Mouse (Mus musculus) left cerebral cortex, postnatal 14 days (tissue): Measurements from ENCODE around the gene Ankrd55. TPM values are rescaled to one million over a fixed set of nuclear protein-coding genes. Genes with fewer than 3 reads are reported as not detected.
"Not testable (repeated sequence)": the region's sequence is repeated elsewhere in the genome, so short reads cannot be mapped to it uniquely, and the experiment has no call there.

Source experiments
- DNase-seq, 2 experiments: peaks; one replicate each; pipeline ENCODE4 v3.0.0; 2021 to 2022; ENCODE audit warnings: low spot score in 2 of 2, mixed read lengths in 1 of 2
- intact Hi-C: fragments of 180-260 bp; cut with DNase I; formaldehyde crosslinking; loops from one replicate; pipeline ENCODE4 v1.15.1; 2025
- total RNA-seq, 2 experiments: library from RNA; stranded (reverse); gene quantifications; 2 replicates each; pipeline ENCODE4 v1.2.3; 2021

Gene Ankrd55
- total RNA-seq, 2 experiments from 2014 or later = 3.3 to 4.0 TPM

GRCm38 (mm10) chr13:112289338-112289737 is 1.1 kb downstream of the Ankrd55 start:
- no peak for DNase-seq

DNA sequence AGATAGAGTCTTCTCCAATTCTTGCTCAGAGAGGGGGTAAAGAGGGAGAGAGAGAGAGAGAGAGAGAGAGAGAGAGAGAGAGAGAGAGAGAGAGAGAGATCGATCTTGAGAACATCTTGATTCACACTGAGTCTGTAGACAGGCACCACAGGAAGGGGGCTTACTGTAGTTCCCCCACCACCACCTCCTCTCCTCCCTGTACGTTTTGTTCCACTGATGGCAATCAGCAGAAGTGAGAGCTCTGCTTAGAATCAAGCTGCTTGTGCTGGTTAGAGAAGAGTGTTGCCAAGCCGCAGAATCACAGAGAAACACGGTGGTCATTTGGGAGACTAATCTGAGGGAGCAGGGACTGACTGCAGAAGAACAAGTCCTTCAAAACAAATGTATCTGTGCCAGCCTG is 1.7 kb downstream of the Ankrd55 start:
- DNase-seq = no peak
- intact Hi-C loops = no loop called here

More at GRCm38 (mm10) chr13:112289338-112289737, 1.1 kb downstream of the Ankrd55 start:
- intact Hi-C loops = no loop called here

GRCm38 (mm10) chr13:112292489-112292888 is 4.2 kb downstream of the Ankrd55 start:
- peak; percentile 69 to 79 for DNase-seq
- intact Hi-C loops = no loop called here

GRCm38 (mm10) chr13:112293092-112293491 is 4.8 kb downstream of the Ankrd55 start:
- intact Hi-C loops = no loop called here
- no peak for DNase-seq

DNA sequence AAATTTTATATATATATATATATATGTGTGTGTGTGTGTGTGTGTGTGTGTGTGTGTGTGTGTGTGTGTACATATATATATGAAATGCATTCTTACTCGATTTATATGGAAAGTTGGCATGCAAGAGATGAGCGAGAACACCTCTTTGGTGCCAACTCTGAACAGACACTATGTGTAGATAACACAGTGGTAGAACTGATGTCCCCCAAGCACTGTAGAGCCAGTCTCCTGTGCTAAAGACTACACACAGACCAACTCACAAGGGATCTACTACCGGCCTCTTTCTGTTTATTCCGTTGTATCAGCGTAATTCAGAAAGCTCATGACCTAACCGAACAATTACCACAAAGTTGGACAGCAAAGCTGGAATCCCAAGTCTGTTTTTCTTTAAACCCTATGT is 6.2 kb downstream of the Ankrd55 start:
- DNase-seq = no peak
- intact Hi-C loops = no loop called here

GRCm38 (mm10) chr13:112297781-112298180 is 9.5 kb downstream of the Ankrd55 start:
- intact Hi-C loops = no loop called here
- no peak for DNase-seq

DNA sequence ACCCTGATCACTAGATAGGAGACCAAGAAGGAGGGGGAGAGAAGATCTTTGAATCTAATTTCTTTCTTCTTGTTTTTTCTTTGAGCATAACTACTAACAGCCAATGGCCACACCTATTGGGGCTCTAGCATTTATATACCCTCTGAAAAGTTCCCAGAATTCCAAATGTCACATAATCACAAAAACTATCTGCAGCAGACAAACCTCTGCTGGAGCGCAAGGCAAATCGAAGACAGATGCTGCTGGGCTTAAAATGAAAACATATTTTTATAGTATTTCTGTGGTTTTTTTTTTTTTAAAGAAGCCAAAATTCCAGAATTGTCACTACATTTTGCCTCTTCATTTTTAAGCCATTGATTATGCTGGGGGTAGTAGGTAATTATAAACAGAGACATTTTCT is 15.2 kb downstream of the Ankrd55 start:
- intact Hi-C loops = no loop called here

DNA sequence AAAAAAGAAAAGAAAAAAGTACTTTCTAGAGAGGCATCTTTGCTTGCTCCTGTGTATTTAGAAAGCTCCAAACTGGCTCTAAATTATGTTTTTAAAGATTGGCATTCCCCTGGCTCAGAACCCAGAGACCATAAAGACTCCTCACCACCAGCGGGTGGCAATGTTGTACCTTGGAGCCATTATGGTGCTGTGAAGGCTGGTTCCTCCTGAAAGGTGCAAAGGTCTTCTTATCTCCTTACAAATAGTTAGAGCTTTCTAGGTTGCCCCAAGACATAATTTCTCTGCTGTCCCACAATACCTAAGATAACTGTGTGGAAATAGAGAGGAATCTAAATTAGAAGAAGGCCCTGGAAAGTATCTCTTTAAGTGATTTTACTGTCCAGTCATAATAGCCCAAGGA is 20.4 kb downstream of the Ankrd55 start:
- intact Hi-C loops = loop anchor here (2.0 to 5.0 kb wide), 2 partner anchors 154 to 200 kb away; partner anchors contain the start of gene Il6st
- DNase-seq = peak in 1 of 2 experiments; percentile 62

More for the DNA sequence above, 15.2 kb downstream of the Ankrd55 start:
- DNase-seq = no peak

- DNase-seq, intact Hi-C loops: not testable (repeated sequence)
These were observed 23.4 kb downstream of the Ankrd55 start for GRCm38 (mm10) chr13:112311611-112312010.

DNA sequence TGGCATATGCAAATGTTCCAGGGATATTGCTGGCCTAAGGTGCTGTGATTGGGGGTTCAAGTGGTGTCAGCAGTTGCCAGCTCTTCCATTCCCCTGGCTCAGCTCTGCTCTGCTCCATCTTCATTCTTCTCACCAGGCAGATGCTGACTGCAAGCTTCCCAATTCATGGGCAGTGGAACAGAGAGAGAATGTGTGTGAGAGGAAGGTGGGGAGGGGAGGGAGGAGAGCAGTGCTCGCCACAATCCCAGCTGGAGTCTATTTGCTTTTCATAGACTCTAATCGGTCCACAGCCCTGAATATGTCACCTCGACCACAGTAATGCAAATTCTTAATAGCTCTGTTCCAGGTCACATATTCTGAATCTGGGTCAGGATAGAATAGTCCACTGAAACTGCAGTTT is 27.2 kb downstream of the Ankrd55 start:
- intact Hi-C loops = no loop called here
- peak; percentile 8 to 13 for DNase-seq

DNA sequence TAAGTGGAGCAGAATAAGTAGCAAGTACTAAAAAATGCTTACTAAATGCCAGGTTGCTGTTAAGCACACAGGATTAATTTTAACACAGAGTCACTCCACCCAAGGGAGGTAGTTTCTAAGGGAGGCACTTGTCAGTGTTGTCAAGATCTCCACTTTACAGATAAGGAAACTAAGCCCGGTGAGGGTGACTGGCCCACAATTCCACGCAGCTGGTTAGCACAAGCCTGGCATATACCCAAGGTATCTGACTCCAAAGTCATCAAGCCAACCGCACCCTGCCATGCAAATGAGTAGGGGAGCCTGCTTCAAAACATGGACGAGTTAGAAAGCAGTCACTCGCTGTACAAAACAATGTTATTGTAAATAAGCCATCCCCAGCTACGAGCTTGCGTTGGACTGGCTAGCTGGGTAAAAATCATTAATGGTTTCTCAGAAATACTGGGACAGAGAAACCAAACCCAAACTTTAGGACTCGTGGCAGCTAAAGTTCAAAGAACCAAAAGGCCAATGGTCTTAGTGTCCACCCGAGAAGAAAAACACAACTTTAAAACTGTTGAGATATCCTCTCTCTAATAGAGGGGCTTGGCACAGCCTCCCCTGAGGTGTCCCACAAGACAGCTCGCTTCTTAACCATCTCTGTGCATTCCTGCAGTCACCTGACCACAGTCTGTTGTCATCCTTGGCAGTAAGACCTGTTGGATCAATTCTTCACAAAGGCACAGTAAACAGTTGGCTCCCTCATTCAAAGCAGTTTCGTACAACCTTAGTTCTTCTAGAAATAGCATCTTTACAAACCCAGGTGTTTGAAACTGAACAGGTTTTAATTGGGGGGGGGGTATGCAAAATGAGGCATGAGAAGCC is 28.6 kb downstream of the Ankrd55 start:
- intact Hi-C loops = no loop called here

GRCm38 (mm10) chr13:112318124-112318523 is 29.9 kb downstream of the Ankrd55 start:
- intact Hi-C loops = no loop called here
- peak; percentile 45 to 60 for DNase-seq

More for the DNA sequence above, 28.6 kb downstream of the Ankrd55 start:
- DNase-seq = no peak

GRCm38 (mm10) chr13:112323591-112324266 is 35.5 kb downstream of the Ankrd55 start:
- intact Hi-C loops = no loop called here
- DNase-seq = no peak

DNA sequence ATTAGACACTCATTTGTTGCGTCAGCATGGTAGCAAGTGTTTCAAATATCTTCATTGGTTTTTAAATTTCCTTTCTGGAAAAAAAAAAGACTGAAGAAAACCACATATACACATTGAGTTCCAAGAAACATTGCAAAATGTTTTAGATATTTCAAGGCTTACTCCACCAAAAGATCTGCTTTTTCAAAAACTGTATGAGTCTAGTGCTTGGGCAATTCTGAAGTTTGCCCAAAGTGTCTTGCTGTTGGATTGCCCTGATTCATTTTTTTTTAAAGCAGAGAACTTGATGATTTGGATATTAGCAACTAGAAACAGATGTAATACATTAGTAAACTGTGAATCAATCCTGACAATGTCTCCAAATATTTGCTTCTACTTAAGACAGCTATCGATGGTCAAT is 36.9 kb downstream of the Ankrd55 start:
- DNase-seq = no peak
- intact Hi-C loops = no loop called here

DNA sequence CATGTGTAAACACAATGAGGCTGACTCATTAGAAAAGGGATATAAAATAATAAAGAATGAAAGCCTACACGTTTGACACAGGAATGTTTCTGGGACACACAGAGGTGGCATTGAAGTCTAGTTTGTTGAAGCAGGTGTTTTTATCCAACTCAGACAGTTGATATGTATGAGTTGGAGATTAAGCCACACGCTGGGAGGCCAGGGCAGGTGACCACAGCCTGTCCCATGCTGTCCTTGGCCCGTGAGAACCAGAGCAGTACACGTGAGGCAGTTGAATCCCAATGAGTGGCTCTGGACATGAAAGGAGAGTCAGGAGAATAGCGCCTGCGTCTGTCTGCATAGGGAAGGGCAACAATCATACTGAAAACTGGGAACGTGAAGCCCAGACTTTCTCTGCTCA is 38.2 kb downstream of the Ankrd55 start:
- intact Hi-C loops = no loop called here
- DNase-seq = no peak

DNA sequence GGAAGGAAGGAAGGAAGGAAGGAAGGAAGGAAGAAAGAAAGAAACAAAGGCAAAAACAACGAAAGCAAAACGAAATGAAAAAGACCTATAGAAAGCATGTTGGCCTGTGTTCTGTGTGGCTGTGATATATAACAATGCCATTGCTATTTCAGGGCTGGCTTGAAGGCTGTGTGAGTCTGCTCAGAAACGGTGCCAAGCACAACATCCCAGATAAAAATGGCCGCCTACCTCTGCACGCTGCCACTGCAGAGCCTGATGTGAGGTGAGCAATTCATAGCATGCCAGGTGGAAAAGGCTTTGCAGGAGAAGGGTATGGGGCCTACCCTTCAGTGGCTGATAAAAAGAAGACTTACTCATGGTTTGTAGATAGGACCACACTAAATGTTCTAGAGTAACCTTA is 38.7 kb downstream of the Ankrd55 start:
- no peak for DNase-seq

DNA sequence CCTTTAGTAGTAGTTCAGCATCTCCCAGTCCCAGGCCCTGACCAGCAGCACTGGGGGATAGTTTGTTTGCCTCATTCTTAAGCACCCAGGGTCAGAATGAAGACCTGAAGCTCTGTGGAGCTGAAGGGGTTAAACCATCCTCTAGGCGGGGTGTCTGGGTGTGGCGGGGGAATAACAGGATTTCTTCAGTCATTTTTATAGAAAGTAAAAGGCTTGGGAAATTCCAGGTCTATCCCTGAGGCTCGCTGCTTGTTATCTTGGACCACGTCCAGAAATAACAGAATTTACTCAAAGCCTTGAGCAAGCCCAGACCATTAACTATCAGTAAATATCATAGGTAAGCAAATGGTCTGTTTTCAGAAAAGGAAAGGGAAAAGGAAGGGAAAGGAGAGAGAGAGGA is 39.3 kb downstream of the Ankrd55 start:
- no peak for DNase-seq
- intact Hi-C loops = no loop called here

More for the DNA sequence above, 38.7 kb downstream of the Ankrd55 start:
- intact Hi-C loops = no loop called here

- no peak for DNase-seq
- intact Hi-C loops = no loop called here
These were observed 42.0 kb downstream of the Ankrd55 start for GRCm38 (mm10) chr13:112330257-112330656.

- intact Hi-C loops = no loop called here
- DNase-seq = peak in 1 of 2 experiments; percentile 48
These were observed 42.8 kb downstream of the Ankrd55 start for GRCm38 (mm10) chr13:112330919-112331681.

GRCm38 (mm10) chr13:112331682-112332061 is 43.4 kb downstream of the Ankrd55 start:
- intact Hi-C loops = no loop called here
- peak; percentile 23 to 73 for DNase-seq
